Mouse (Mus musculus) CH12.LX (cell line): ENCODE data around the gene Clec4a2. TPM values are rescaled to one million over a fixed set of nuclear protein-coding genes. Genes with fewer than 3 reads are reported as not detected.
A peak's percentile ranks its signal among the peaks of the same experiment; 100 is the strongest.
"Not testable (repeated sequence)": the region's sequence is repeated elsewhere in the genome, so short reads cannot be mapped to it uniquely, and the experiment has no call there.

Experiments
- DNase-seq: peaks from one replicate; pipeline ENCODE4 v3.0.0-alpha.2; 2013; ENCODE audit errors: extremely low read depth
- H3K27ac ChIP-seq: 2 replicates; pipeline ENCODE4 v1.5.1; 2012; ENCODE audit warnings: low read depth, mild to moderate bottlenecking, control low read depth, moderate library complexity; ENCODE audit not compliant: insufficient read depth
- H3K27me3 ChIP-seq: replicated peaks from 2 replicates; pipeline ENCODE3; 2012; ENCODE audit warnings: inconsistent platforms
- H3K36me3 ChIP-seq, 2 experiments: replicated peaks in 1 of 2; 2 replicates each; pipeline versions ENCODE3 to v1.6.1; 2012; ENCODE audit warnings: inconsistent platforms in 1 of 2, low read length in 1 of 2, mild to moderate bottlenecking in 1 of 2, mixed read lengths in 1 of 2, moderate library complexity in 1 of 2; ENCODE audit not compliant: control insufficient read depth in 1 of 2, insufficient read depth in 1 of 2
- H3K4me1 ChIP-seq, 2 experiments: 2 replicates each; pipeline ENCODE4 v1.6.1; 2012; ENCODE audit warnings: inconsistent platforms in 1 of 2, moderate library complexity in 1 of 2; ENCODE audit not compliant: insufficient read depth in 2 of 2, control insufficient read depth in 1 of 2
- H3K4me2 ChIP-seq: 2 replicates; pipeline ENCODE4 v1.6.1; 2012; ENCODE audit warnings: low read depth, mild to moderate bottlenecking, control low read depth; ENCODE audit not compliant: poor library complexity, insufficient read depth, severe bottlenecking
- H3K4me3 ChIP-seq, 3 experiments: fragments of 150-350 bp in 1 of 3; sonication (generic) in 1 of 3; replicated peaks in 1 of 3; 2 replicates each; pipeline versions ENCODE3 to v1.5.1; 2011 to 2012; ENCODE audit warnings: low read depth in 2 of 3, low read length in 2 of 3, mild to moderate bottlenecking in 2 of 3, moderate library complexity in 2 of 3, control low read depth in 1 of 3, improper control_type of control experiment in 1 of 3, inconsistent platforms in 1 of 3, mixed read lengths in 1 of 3; ENCODE audit not compliant: poor library complexity in 1 of 3
- H3K79me2 ChIP-seq: replicated peaks from 2 replicates; pipeline ENCODE4 v1.6.1; 2012; ENCODE audit warnings: mild to moderate bottlenecking, moderate library complexity; ENCODE audit not compliant: control insufficient read depth, poor library complexity, insufficient read depth, severe bottlenecking; ENCODE audit errors: extremely low read depth
- H3K9ac ChIP-seq: 2 replicates; pipeline ENCODE4 v1.6.1; 2012; ENCODE audit warnings: low read depth, mild to moderate bottlenecking, control low read depth, moderate library complexity; ENCODE audit not compliant: insufficient read depth
- H3K9me3 ChIP-seq: replicated peaks from 2 replicates; pipeline ENCODE3; 2012; ENCODE audit warnings: low read length, inconsistent platforms, mixed read lengths
- CTCF ChIP-seq, 2 experiments: IDR thresholded peaks in 1 of 2; conservative IDR thresholded peaks in 1 of 2; 2 replicates each; pipeline ENCODE4 v1.5.1; 2011 to 2012; ENCODE audit warnings: low read depth in 2 of 2, low read length in 2 of 2, improper control_type of control experiment in 1 of 2, inconsistent platforms in 1 of 2, mild to moderate bottlenecking in 1 of 2, moderate library complexity in 1 of 2
- HCFC1 ChIP-seq: IDR thresholded peaks from 2 replicates; pipeline ENCODE4 v1.6.1; 2012; ENCODE audit warnings: low read depth, mild to moderate bottlenecking, inconsistent platforms, low read length, improper control_type of control experiment
- KAT2A ChIP-seq: IDR thresholded peaks from 2 replicates; pipeline ENCODE4 v1.6.1; 2012; ENCODE audit warnings: low read length, improper control_type of control experiment, inconsistent platforms; ENCODE audit not compliant: insufficient replicate concordance
- MAFK ChIP-seq: IDR thresholded peaks from 2 replicates; pipeline ENCODE4 v1.6.1; 2011; ENCODE audit warnings: low read length, improper control_type of control experiment; ENCODE audit not compliant: insufficient replicate concordance
- MAX ChIP-seq: IDR thresholded peaks from 2 replicates; pipeline ENCODE4 v1.6.1; 2011; ENCODE audit warnings: low read length, improper control_type of control experiment
- MXI1 ChIP-seq: IDR thresholded peaks from 2 replicates; pipeline ENCODE4 v1.6.1; 2011; ENCODE audit warnings: mild to moderate bottlenecking, low read depth, low read length, improper control_type of control experiment
- MYC ChIP-seq: IDR thresholded peaks from 2 replicates; pipeline ENCODE4 v1.6.1; 2011; ENCODE audit warnings: low read depth, mild to moderate bottlenecking, improper control_type of control experiment, low read length
- NELFE ChIP-seq: IDR thresholded peaks from 2 replicates; pipeline ENCODE4 v1.6.1; 2011; ENCODE audit warnings: low read depth, low read length, improper control_type of control experiment
- NRF1 ChIP-seq: IDR thresholded peaks from 2 replicates; pipeline ENCODE4 v1.6.1; 2014; ENCODE audit warnings: low read depth, mild to moderate bottlenecking, inconsistent platforms, low read length, improper control_type of control experiment, moderate library complexity
- POLR2A ChIP-seq: IDR thresholded peaks from 2 replicates; pipeline ENCODE4 v1.6.1; 2011; ENCODE audit warnings: low read depth, mild to moderate bottlenecking, improper control_type of control experiment, low read length
- RCOR1 ChIP-seq: conservative IDR thresholded peaks from 2 replicates; pipeline ENCODE4 v1.6.1; 2012; ENCODE audit warnings: low read depth, mild to moderate bottlenecking, inconsistent platforms, low read length, improper control_type of control experiment
- SIN3A ChIP-seq: IDR thresholded peaks from 2 replicates; pipeline ENCODE4 v1.6.1; 2012; ENCODE audit warnings: low read length, improper control_type of control experiment, inconsistent platforms
- SMC3 ChIP-seq: IDR thresholded peaks from 2 replicates; pipeline ENCODE4 v1.6.1; 2011; ENCODE audit warnings: low read depth, low read length, improper control_type of control experiment
- TBP ChIP-seq: conservative IDR thresholded peaks from 2 replicates; pipeline ENCODE4 v1.6.1; 2011; ENCODE audit warnings: low read depth, low read length, improper control_type of control experiment
- TCF12 ChIP-seq: IDR thresholded peaks from 2 replicates; pipeline ENCODE4 v1.6.1; 2014; ENCODE audit warnings: low read depth, mild to moderate bottlenecking, inconsistent platforms, low read length, improper control_type of control experiment
- USF1 ChIP-seq: IDR thresholded peaks from 2 replicates; pipeline ENCODE4 v1.6.1; 2014; ENCODE audit warnings: low read depth, mild to moderate bottlenecking, inconsistent platforms, low read length, improper control_type of control experiment
- ZC3H11A ChIP-seq: IDR thresholded peaks from 2 replicates; pipeline ENCODE4 v1.6.1; 2012; ENCODE audit warnings: low read depth, mild to moderate bottlenecking, inconsistent platforms, low read length, improper control_type of control experiment
- ZMIZ1 ChIP-seq: IDR thresholded peaks from 2 replicates; pipeline ENCODE4 v1.6.1; 2012; ENCODE audit warnings: low read depth, mild to moderate bottlenecking, inconsistent platforms, low read length, improper control_type of control experiment
- dilution Hi-C: fragments of 300-500 bp; cut with MboI; formaldehyde crosslinking; loops from 2 replicates; pipeline ENCODE4 v1.14.3; 2020; ENCODE audit warnings: low sequenced_read_pairs; ENCODE audit not compliant: extremely low pct_unique_long_range_greater_than_20kb, extremely low pct_ligation_motif_present
- in situ Hi-C: fragments of 300-500 bp; cut with MboI; formaldehyde crosslinking; loops from 3 replicates; pipeline ENCODE4 v1.14.3; 2019; ENCODE audit warnings: low sequenced_read_pairs, low pct_ligation_motif_present, low pct_unique_long_range_greater_than_20kb, mixed read lengths
- polyA plus RNA-seq: library from polyadenylated mRNA; unstranded; fragments of >175 nt; gene quantifications from 2 replicates; pipeline ENCODE4 v1.2.1, GENCODE M21; 2012; ENCODE audit warnings: low read depth; ENCODE audit not compliant: insufficient read length
- total RNA-seq, 2 experiments: library from RNA; depleted of rRNA; stranded (reverse); fragments of 300-350 nt in 1 of 2; fragments of >200 nt in 1 of 2; gene quantifications; 2 replicates each; pipeline ENCODE4 v1.2.3; 2012 to 2014

Gene Clec4a2
- total RNA-seq (2012; rRNA removed): not detected in 2 replicates
- not detected in 2 replicates for total RNA-seq (2014; rRNA removed)
- polyA plus RNA-seq: not detected in 2 replicates

- dilution Hi-C loops, H3K4me1 ChIP-seq, H3K36me3 ChIP-seq, in situ Hi-C loops, H3K9me3 ChIP-seq, H3K27ac ChIP-seq, DNase-seq, H3K4me3 ChIP-seq, H3K9ac ChIP-seq, H3K4me2 ChIP-seq, H3K79me2 ChIP-seq: not testable (repeated sequence)
- peaks cover 20% of the 10 kb centered on the region for H3K27me3 ChIP-seq
Measured at GRCm38 (mm10) chr6:123106128-123106527, at the start of gene Clec4a2. Clec4a2 (plus strand) TSS chr6:123106428.

- TF ChIP-seq NRF1: no peak
- no peak for TF ChIP-seq MXI1
- TF ChIP-seq ZMIZ1: no peak
- TF ChIP-seq TCF12: no peak
- TF ChIP-seq RCOR1: no peak
- no peak for TF ChIP-seq MAFK
- no peak for TF ChIP-seq HCFC1
- no peak for TF ChIP-seq SIN3A
- no peak for TF ChIP-seq CTCF (conservative IDR thresholded peaks at IDR 0.05 in 1 of 2, IDR thresholded peaks at IDR 0.05 in 1 of 2; ENCODE audit: low read depth in 2 of 2, low read length in 2 of 2)
- dilution Hi-C loops: no loop called here
- no peaks in the 10 kb centered on the region for H3K79me2 ChIP-seq
- in situ Hi-C loops: no loop called here
- H3K4me3 ChIP-seq: no peak overlapping the region
- no peak overlapping the region for H3K27ac ChIP-seq
- H3K9ac ChIP-seq: no peak overlapping the region
- H3K36me3 ChIP-seq: no peaks in the 10 kb centered on the region
- H3K4me1 ChIP-seq: no peaks in the 10 kb centered on the region
- DNase-seq: no peak
- H3K9me3 ChIP-seq: no peaks in the 10 kb centered on the region
- peaks cover 25% of the 10 kb centered on the region for H3K27me3 ChIP-seq
- H3K4me2 ChIP-seq: no peak overlapping the region
Measured at GRCm38 (mm10) chr6:123095125-123095843, 10.9 kb upstream of the Clec4a2 start.

GRCm38 (mm10) chr6:123123195-123123594 is 17.0 kb downstream of the Clec4a2 start:
- Histone ChIP-seq H3K9me3 (no peaks in the 10 kb centered on the region), H3K36me3 (no peaks in the 10 kb centered on the region), H3K4me1 (peaks cover 0 to 4% of the 10 kb centered on the region in 2 experiments; a peak in 1 of 4 replicates), H3K4me3 (no peak overlapping the region), H3K4me2 (no peak overlapping the region), H3K27me3 (peaks cover 9% of the 10 kb centered on the region), H3K79me2 (no peaks in the 10 kb centered on the region), H3K9ac (no peak overlapping the region), H3K27ac (no peak overlapping the region)
- TF ChIP-seq NELFE: no peak
- no peak for TF ChIP-seq MYC
- no peak for TF ChIP-seq TBP
- no peak for TF ChIP-seq ZMIZ1
- TF ChIP-seq KAT2A: no peak
- no peak for TF ChIP-seq MXI1
- no peak for TF ChIP-seq MAFK
- no peak for TF ChIP-seq HCFC1
- TF ChIP-seq USF1: no peak
- no peak for TF ChIP-seq POLR2A
- TF ChIP-seq MAX: no peak
- TF ChIP-seq SMC3: no peak
- no peak for TF ChIP-seq ZC3H11A
- in situ Hi-C loops (no loop called here), dilution Hi-C loops (no loop called here)
- peak; percentile 3 for DNase-seq
